Mouse (Mus musculus): ENCODE measurements around the gene Col4a6. TPM values are rescaled to one million over a fixed set of nuclear protein-coding genes. Genes with fewer than 3 reads are reported as not detected.

Col4a6 gene
- polyA plus RNA-seq, 1 experiment from 2014 or later = 46.7 TPM

DNA sequence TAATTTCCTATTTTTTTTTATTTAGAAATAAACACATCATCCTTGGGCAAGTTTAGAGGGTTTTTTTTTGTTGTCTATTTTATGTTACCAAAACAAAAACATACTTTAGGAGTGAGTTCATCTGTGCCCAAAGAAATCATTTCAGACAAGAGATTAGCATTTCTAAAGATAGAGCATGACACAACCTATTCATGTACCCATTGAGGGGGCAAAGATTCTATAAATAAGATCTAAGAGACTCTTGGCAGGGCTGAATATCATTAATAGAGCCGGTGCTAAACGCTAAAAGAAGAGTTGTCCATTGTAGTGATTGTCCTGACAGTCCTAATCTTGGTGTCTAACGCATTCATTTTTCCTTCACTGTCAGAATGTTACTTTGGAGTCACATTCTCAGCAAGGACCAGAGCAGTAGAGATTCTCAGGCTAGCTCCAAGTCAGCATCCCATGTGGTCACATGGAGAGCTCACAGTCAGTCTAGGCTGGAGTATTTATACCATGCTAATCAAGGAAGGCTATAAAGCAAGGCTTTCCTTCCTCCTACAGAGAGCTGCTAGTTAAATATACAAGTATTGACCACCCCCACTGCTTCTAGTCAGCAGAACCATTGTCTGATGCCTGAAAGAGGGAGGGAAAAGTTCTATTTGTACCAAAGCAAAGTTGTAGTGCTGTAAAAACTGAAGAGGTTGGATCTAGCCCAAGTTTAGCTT, 88.3 kb downstream of the Col4a6 start:
- ChIA-PET CTCF (interaction anchor here (1.2 to 1.4 kb wide), 2 partner anchors 10 to 11 kb away, joined by 3 read pairs; no protein-coding TSS in a partner anchor), POLR2A (no interaction called here)
- in situ Hi-C loops (cut with MboI; ENCODE audit: low pct_unique_long_range_greater_than_20kb) = no loop called here
- DNase-seq (ENCODE audit: low read depth, low spot score) (no peak), ATAC-seq (no peak)
- no peak for TF ChIP-seq CTCF (IDR thresholded peaks at IDR 0.05)
- H3K27me3 ChIP-seq = no peaks in the 10 kb centered on the region

DNA sequence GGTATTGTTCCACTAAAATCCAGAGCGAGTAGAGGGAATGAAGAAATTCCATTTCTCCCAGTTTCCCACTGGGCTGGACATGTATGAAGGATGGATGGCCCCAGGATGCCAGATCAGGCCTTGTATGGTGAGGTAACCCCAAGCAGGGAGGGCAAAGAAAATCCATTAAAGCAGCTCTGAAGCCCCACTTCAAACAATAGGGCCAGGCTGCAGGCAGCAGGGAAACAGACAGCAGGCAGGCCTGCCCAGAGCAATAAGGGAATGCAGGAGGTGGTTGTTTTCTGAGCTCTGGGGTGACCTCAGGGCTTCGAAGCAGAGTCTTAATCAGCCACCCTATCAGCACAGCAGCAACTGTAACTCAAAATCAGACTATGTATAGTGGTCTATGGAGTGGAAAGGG, 89.2 kb downstream of the Col4a6 start:
- POLR2A ChIA-PET = no interaction called here
- H3K27me3 ChIP-seq = no peaks in the 10 kb centered on the region
- ATAC-seq = no peak
- DNase-seq (ENCODE audit: low read depth, low spot score) = no peak
- in situ Hi-C loops (cut with MboI; ENCODE audit: low pct_unique_long_range_greater_than_20kb) = no loop called here
- no peak for TF ChIP-seq CTCF (IDR thresholded peaks at IDR 0.05)
- CTCF ChIA-PET = interaction anchor here (1.2 kb wide), 1 partner anchor 12 kb away, joined by 3 read pairs; no protein-coding TSS in a partner anchor

GRCm38 (mm10) chrX:141370276-141370675, 103.6 kb downstream of the Col4a6 start:
- DNase-seq (ENCODE audit: low read depth, low spot score) = no peak
- CTCF ChIA-PET = no interaction called here
- no peaks in the 10 kb centered on the region for H3K27me3 ChIP-seq
- POLR2A ChIA-PET = no interaction called here
- ATAC-seq = no peak
- TF ChIP-seq CTCF (IDR thresholded peaks at IDR 0.05) = no peak
- in situ Hi-C loops (cut with MboI; ENCODE audit: low pct_unique_long_range_greater_than_20kb) = no loop called here

DNA sequence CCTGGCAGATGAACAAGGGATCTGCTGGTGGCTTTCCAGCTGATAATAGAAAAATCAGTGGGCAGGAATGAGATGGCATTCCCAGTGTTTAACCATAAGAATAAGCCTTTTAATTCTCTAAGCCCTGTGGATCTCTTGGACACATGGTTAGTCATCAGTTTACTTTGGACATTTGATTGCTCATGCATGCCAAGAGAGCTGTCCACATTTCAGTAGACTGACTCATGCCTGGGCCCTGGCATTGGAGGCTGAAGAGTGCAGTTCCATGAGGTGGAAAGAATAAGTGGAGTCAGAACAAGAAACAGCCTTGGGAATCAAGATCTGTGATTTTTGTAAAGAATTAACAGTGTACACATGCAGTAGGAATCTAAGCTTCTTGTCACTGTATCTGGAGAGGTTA, 110.5 kb downstream of the Col4a6 start:
- ChIA-PET CTCF (no interaction called here), POLR2A (no interaction called here)
- no peaks in the 10 kb centered on the region for H3K27me3 ChIP-seq
- ATAC-seq (peak; percentile 97), DNase-seq (ENCODE audit: low read depth, low spot score) (peak; percentile 62)
- in situ Hi-C loops (cut with MboI; ENCODE audit: low pct_unique_long_range_greater_than_20kb) = no loop called here
- TF ChIP-seq CTCF (IDR thresholded peaks at IDR 0.05) = no peak

DNA sequence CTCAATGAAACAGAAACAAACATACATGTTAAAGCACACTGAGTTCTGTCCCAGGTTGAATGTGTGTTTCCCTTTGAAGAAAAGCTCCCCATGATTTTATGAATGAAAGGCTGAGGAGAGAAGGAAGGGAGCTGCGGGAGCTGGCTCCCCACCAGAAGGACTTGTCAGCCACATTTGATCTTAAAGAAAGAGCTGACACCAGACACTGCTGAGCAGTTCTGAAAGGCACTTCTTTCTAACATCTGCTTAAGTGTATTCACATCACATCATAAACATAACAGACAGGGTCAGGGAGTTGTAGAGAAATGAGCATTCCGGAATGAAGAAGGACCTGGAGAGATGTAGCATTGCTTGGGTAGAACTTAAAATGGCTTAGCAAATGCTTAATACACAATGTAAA, 132.5 kb downstream of the Col4a6 start:
- no peaks in the 10 kb centered on the region for H3K27me3 ChIP-seq
- POLR2A ChIA-PET = no interaction called here
- CTCF ChIA-PET = interaction anchor here (0.7 kb wide), 1 partner anchor 40 kb away, joined by 3 read pairs; no protein-coding TSS in a partner anchor
- in situ Hi-C loops (cut with MboI; ENCODE audit: low pct_unique_long_range_greater_than_20kb) = no loop called here
- DNase-seq (ENCODE audit: low read depth, low spot score) (no peak), ATAC-seq (no peak)
- TF ChIP-seq CTCF (IDR thresholded peaks at IDR 0.05) = no peak

DNA sequence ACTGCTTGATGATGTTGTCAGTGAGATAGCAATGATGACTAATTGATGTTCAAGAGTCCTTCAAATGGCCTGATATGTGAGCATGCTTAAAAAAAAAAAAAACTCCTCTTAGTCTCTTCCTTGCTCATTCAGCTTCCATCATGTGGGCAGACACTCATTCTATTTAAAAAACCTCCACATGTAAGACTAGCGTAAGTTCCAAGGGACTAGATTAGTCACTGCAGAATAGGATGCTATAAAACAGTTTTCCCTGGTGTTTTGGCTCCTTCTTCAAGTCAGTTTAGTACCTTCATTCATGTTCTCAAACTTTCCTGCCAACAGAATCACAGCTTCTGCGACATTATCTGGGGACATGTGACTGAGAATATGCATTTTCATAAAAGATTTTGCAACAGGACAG, 145.8 kb downstream of the Col4a6 start:
- no peak for TF ChIP-seq CTCF (IDR thresholded peaks at IDR 0.05)
- DNase-seq (ENCODE audit: low read depth, low spot score) = no peak
- in situ Hi-C loops (cut with MboI; ENCODE audit: low pct_unique_long_range_greater_than_20kb) = no loop called here
- POLR2A ChIA-PET = no interaction called here
- H3K27me3 ChIP-seq = peaks cover 3% of the 10 kb centered on the region
- ATAC-seq = no peak
- CTCF ChIA-PET = no interaction called here

DNA sequence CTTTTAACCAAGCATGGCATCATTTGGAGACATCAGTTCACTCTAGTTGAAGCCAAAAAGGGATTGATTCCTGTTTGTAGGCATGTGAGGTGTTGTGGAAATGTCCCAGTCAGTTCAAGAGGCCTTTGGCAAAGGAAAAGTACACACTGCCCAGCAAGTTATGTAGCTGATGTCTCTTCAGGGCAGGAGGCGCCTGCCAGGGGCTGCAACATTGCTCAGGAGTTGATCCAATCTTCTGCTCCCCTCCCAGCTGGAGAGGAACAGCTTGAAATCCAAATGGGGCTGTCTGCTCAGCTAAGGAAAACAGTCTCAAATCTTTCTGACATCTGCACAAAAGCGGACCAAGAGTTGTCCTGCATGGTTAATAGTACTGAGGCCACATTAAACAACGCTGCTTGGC, 149.7 kb downstream of the Col4a6 start:
- in situ Hi-C loops (cut with MboI; ENCODE audit: low pct_unique_long_range_greater_than_20kb) = no loop called here
- peaks cover 3% of the 10 kb centered on the region for H3K27me3 ChIP-seq
- DNase-seq (ENCODE audit: low read depth, low spot score) (no peak), ATAC-seq (no peak)
- CTCF ChIA-PET = no interaction called here
- no peak for TF ChIP-seq CTCF (IDR thresholded peaks at IDR 0.05)
- POLR2A ChIA-PET = no interaction called here

GRCm38 (mm10) chrX:141316217-141316616, 157.7 kb downstream of the Col4a6 start:
- CTCF ChIA-PET = no interaction called here
- no peak for DNase-seq (ENCODE audit: low read depth, low spot score)
- no peaks in the 10 kb centered on the region for H3K27me3 ChIP-seq
- in situ Hi-C loops (cut with MboI; ENCODE audit: low pct_unique_long_range_greater_than_20kb) = no loop called here
- POLR2A ChIA-PET = interaction anchor here (0.7 kb wide), 1 partner anchor 1143 kb away, joined by 4 read pairs; no protein-coding TSS in a partner anchor
- no peak for ATAC-seq
- TF ChIP-seq CTCF (IDR thresholded peaks at IDR 0.05) = no peak

DNA sequence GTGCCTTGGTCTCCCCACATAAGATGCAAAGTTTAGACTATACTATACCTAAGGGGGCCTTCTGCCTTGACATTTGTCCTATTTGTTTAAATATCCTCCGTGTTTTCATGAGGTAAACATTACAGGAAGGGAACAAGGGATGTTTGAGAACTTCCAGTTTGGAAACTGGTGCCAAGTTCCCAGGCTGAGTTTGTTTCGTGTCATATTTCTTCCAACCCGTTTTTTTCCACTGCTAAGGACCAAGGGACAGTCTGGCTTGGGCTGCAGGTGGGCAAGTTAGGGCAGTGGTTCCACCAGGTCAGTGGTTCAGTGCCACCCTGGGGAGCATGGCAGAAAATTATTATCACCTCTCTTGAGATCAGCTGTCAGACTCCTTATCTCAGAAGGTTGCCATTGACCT, 158.1 kb downstream of the Col4a6 start:
- ChIA-PET CTCF (no interaction called here), POLR2A (no interaction called here)
- in situ Hi-C loops (cut with MboI; ENCODE audit: low pct_unique_long_range_greater_than_20kb) = no loop called here
- no peak for DNase-seq (ENCODE audit: low read depth, low spot score)
- H3K27me3 ChIP-seq = no peaks in the 10 kb centered on the region
- no peak for TF ChIP-seq CTCF (IDR thresholded peaks at IDR 0.05)
- ATAC-seq = no peak

GRCm38 (mm10) chrX:141292702-141293462, 181.0 kb downstream of the Col4a6 start:
- in situ Hi-C loops (cut with MboI; ENCODE audit: low pct_unique_long_range_greater_than_20kb) = no loop called here
- DNase-seq (ENCODE audit: low read depth, low spot score) (peak; percentile 34), ATAC-seq (no peak)
- CTCF ChIA-PET = interaction anchor here (1.4 kb wide), 1 partner anchor 8 kb away, joined by 3 read pairs; no protein-coding TSS in a partner anchor
- TF ChIP-seq CTCF (IDR thresholded peaks at IDR 0.05) = no peak
- POLR2A ChIA-PET = no interaction called here
- no peaks in the 10 kb centered on the region for H3K27me3 ChIP-seq

DNA sequence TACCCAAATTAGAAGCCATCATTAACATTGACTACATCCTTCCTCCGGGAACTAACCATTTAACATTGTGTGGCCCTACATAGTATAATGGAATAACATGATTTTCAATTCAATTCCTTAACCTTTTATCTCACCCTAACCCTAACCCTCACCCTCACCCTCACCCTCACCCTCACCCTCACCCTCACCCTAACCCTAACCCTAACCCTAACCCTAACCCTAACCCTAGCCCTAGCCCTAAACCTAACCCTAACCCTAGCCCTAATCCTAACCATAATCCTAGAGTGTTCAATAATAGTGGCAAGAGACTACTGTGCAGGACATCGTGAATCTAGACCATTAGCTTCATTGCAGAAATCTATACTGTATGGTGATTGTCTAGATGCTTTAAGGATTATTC, 197.5 kb downstream of the Col4a6 start:
- ATAC-seq (no peak), DNase-seq (ENCODE audit: low read depth, low spot score) (no peak)
- POLR2A ChIA-PET = no interaction called here
- H3K27me3 ChIP-seq = peaks cover 3% of the 10 kb centered on the region
- in situ Hi-C loops (cut with MboI; ENCODE audit: low pct_unique_long_range_greater_than_20kb) = no loop called here
- CTCF ChIA-PET = no interaction called here
- TF ChIP-seq CTCF (IDR thresholded peaks at IDR 0.05) = no peak
